Mouse (Mus musculus): ENCODE data around the gene Bcl2l11. TPM values are rescaled to one million over a fixed set of nuclear protein-coding genes. Genes with fewer than 3 reads are reported as not detected.

Bcl2l11 gene
- total and polyA plus RNA-seq, 2 experiments from 2014 or later: 6.7 to 11.2 TPM

GRCm38 (mm10) chr2:128159619-128160125 lies 33.8 kb downstream of the Bcl2l11 start:
- H3K4me1 ChIP-seq (ENCODE audit: insufficient read depth): 0 out of 2 replicates have a peak, but pooled peaks cover 4% of the 10 kb centered on the region
- no peak overlapping the region for H3K9ac ChIP-seq
- DNase-seq (no peak), ATAC-seq (no peak)
- H3K36me3 ChIP-seq (ENCODE audit: insufficient read depth): no peaks in the 10 kb centered on the region
- WGBS: 69% methylated on average over 7 of the region's 7 CpGs
- no peak overlapping the region for H3K4me3 ChIP-seq (ENCODE audit: low read depth, low read length)
- H3K9me3 ChIP-seq (ENCODE audit: low read length): no peaks in the 10 kb centered on the region
- no peak overlapping the region for H3K27ac ChIP-seq (ENCODE audit: low read depth, low read length)
- no peak overlapping the region for H3K4me2 ChIP-seq (ENCODE audit: low read depth)
- no peaks in the 10 kb centered on the region for H3K27me3 ChIP-seq (ENCODE audit: insufficient read depth, low read length)
- no peak for TF ChIP-seq CTCF (IDR thresholded peaks at IDR 0.05; ENCODE audit: low read depth)

GRCm38 (mm10) chr2:128163177-128163576 lies 37.3 kb downstream of the Bcl2l11 start:
- ATAC-seq (no peak), DNase-seq (no peak)
- Histone ChIP-seq H3K27ac (ENCODE audit: low read depth, low read length) (no peak overlapping the region), H3K9ac (no peak overlapping the region), H3K4me2 (ENCODE audit: low read depth) (no peak overlapping the region), H3K9me3 (ENCODE audit: low read length) (no peaks in the 10 kb centered on the region), H3K4me3 (ENCODE audit: low read depth, low read length) (no peak overlapping the region), H3K4me1 (ENCODE audit: insufficient read depth) (peaks cover 10% of the 10 kb centered on the region), H3K36me3 (ENCODE audit: insufficient read depth) (no peaks in the 10 kb centered on the region), H3K27me3 (ENCODE audit: insufficient read depth, low read length) (no peaks in the 10 kb centered on the region)
- no peak for TF ChIP-seq CTCF (IDR thresholded peaks at IDR 0.05; ENCODE audit: low read depth)
- WGBS: 72% methylated on average over 8 of the region's 8 CpGs

- no peak overlapping the region for H3K4me2 ChIP-seq (ENCODE audit: low read depth)
- ATAC-seq (peak; percentile 81), DNase-seq (peak; percentile 70)
- no peak overlapping the region for H3K9ac ChIP-seq
- H3K4me1 ChIP-seq (ENCODE audit: insufficient read depth): peaks cover 6% of the 10 kb centered on the region
- no peak overlapping the region for H3K4me3 ChIP-seq (ENCODE audit: low read depth, low read length)
- no peaks in the 10 kb centered on the region for H3K36me3 ChIP-seq (ENCODE audit: insufficient read depth)
- H3K27me3 ChIP-seq (ENCODE audit: insufficient read depth, low read length): no peaks in the 10 kb centered on the region
- 40% methylated on average over 13 of the region's 13 CpGs for WGBS
- H3K27ac ChIP-seq (ENCODE audit: low read depth, low read length): no peak overlapping the region
- no peaks in the 10 kb centered on the region for H3K9me3 ChIP-seq (ENCODE audit: low read length)
- TF ChIP-seq CTCF (IDR thresholded peaks at IDR 0.05; ENCODE audit: low read depth): no peak
Measured at GRCm38 (mm10) chr2:128166623-128167423, 41.0 kb downstream of the Bcl2l11 start.

- Histone ChIP-seq H3K9ac (no peak overlapping the region), H3K27ac (ENCODE audit: low read depth, low read length) (no peak overlapping the region), H3K4me3 (ENCODE audit: low read depth, low read length) (no peak overlapping the region), H3K4me1 (ENCODE audit: insufficient read depth) (peaks cover 6% of the 10 kb centered on the region), H3K27me3 (ENCODE audit: insufficient read depth, low read length) (no peaks in the 10 kb centered on the region), H3K36me3 (ENCODE audit: insufficient read depth) (no peaks in the 10 kb centered on the region), H3K9me3 (ENCODE audit: low read length) (no peaks in the 10 kb centered on the region), H3K4me2 (ENCODE audit: low read depth) (no peak overlapping the region)
- TF ChIP-seq CTCF (IDR thresholded peaks at IDR 0.05; ENCODE audit: low read depth): no peak
- ATAC-seq (no peak), DNase-seq (no peak)
- 95% methylated on average over 12 of the region's 12 CpGs for WGBS
Measured at GRCm38 (mm10) chr2:128167930-128168329, 42.1 kb downstream of the Bcl2l11 start.

- no peak for ATAC-seq
Measured at GRCm38 (mm10) chr2:128169486-128169885, 43.6 kb downstream of the Bcl2l11 start.

GRCm38 (mm10) chr2:128169972-128170371 lies 44.1 kb downstream of the Bcl2l11 start:
- no peak overlapping the region for H3K9ac ChIP-seq
- H3K27ac ChIP-seq (ENCODE audit: low read depth, low read length): no peak overlapping the region
- H3K4me2 ChIP-seq (ENCODE audit: low read depth): no peak overlapping the region
- H3K4me3 ChIP-seq (ENCODE audit: low read depth, low read length): no peak overlapping the region
- WGBS: 40% methylated on average over 11 of the region's 11 CpGs
- no peaks in the 10 kb centered on the region for H3K27me3 ChIP-seq (ENCODE audit: insufficient read depth, low read length)
- DNase-seq (peak; percentile 51), ATAC-seq (peak; percentile 53; the same call in 1 of the 2 replicates)
- no peaks in the 10 kb centered on the region for H3K9me3 ChIP-seq (ENCODE audit: low read length)
- H3K4me1 ChIP-seq (ENCODE audit: insufficient read depth): peaks cover 6% of the 10 kb centered on the region
- no peaks in the 10 kb centered on the region for H3K36me3 ChIP-seq (ENCODE audit: insufficient read depth)
- no peak for TF ChIP-seq CTCF (IDR thresholded peaks at IDR 0.05; ENCODE audit: low read depth)

More at GRCm38 (mm10) chr2:128169486-128169885, 43.6 kb downstream of the Bcl2l11 start:
- Histone ChIP-seq H3K4me1 (ENCODE audit: insufficient read depth) (peaks cover 6% of the 10 kb centered on the region), H3K9ac (no peak overlapping the region), H3K27ac (ENCODE audit: low read depth, low read length) (no peak overlapping the region), H3K27me3 (ENCODE audit: insufficient read depth, low read length) (no peaks in the 10 kb centered on the region), H3K9me3 (ENCODE audit: low read length) (no peaks in the 10 kb centered on the region), H3K36me3 (ENCODE audit: insufficient read depth) (no peaks in the 10 kb centered on the region), H3K4me3 (ENCODE audit: low read depth, low read length) (no peak overlapping the region), H3K4me2 (ENCODE audit: low read depth) (no peak overlapping the region)
- 78% methylated on average over 5 of the region's 5 CpGs for WGBS
- DNase-seq: no peak
- TF ChIP-seq CTCF (IDR thresholded peaks at IDR 0.05; ENCODE audit: low read depth): no peak

GRCm38 (mm10) chr2:128170614-128171013 lies 44.8 kb downstream of the Bcl2l11 start:
- no peak for ATAC-seq
- DNase-seq: no peak
- WGBS: 98% methylated on average over 3 of the region's 3 CpGs
- Histone ChIP-seq H3K9me3 (ENCODE audit: low read length) (no peaks in the 10 kb centered on the region), H3K4me1 (ENCODE audit: insufficient read depth) (peaks cover 6% of the 10 kb centered on the region), H3K27me3 (ENCODE audit: insufficient read depth, low read length) (no peaks in the 10 kb centered on the region), H3K4me3 (ENCODE audit: low read depth, low read length) (no peak overlapping the region), H3K4me2 (ENCODE audit: low read depth) (no peak overlapping the region), H3K9ac (no peak overlapping the region), H3K27ac (ENCODE audit: low read depth, low read length) (no peak overlapping the region), H3K36me3 (ENCODE audit: insufficient read depth) (no peaks in the 10 kb centered on the region)
- TF ChIP-seq CTCF (IDR thresholded peaks at IDR 0.05; ENCODE audit: low read depth): no peak

All from forebrain, postnatal 0 days (tissue).